Mouse (Mus musculus) adrenal gland, postnatal 36 days (tissue): ENCODE measurements around the gene Gng2. TPM values are rescaled to one million over a fixed set of nuclear protein-coding genes. Genes with fewer than 3 reads are reported as not detected.
A peak's percentile ranks its signal among the peaks of the same experiment; 100 is the strongest.
"Not testable (repeated sequence)": the region's sequence is repeated elsewhere in the genome, so short reads cannot be mapped to it uniquely, and the experiment has no call there.

Source experiments
- DNase-seq, 2 experiments: peaks; one replicate each; pipeline ENCODE4 v3.0.0; 2021; ENCODE audit warnings: mixed read lengths in 1 of 2
- total RNA-seq, 2 experiments: library from RNA; stranded (reverse); gene quantifications; 2 replicates each; pipeline ENCODE4 v1.2.3; 2021

Gng2 gene
- total RNA-seq, 2 experiments from 2014 or later, result 28.6 to 33.5 TPM

DNA sequence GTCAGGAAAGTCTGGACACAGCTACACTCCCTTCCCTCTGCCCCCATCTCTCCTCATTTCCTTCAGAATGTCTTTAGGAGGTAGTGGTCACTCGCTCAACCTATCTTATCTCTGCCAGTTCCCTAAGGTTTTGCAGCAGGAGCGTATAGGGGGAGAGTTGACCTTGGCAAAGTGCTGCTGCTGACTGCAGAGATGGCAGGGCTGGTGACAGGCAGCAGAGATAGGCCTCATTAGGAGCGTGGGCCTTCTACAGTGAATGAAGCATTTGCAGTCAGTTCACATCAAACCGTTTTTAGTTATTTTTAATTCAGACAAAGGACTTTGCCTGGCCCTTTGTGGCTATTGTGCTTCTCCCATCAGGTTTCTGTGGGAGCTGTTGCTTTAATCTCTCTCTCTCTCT is 35.1 kb downstream of the Gng2 start:
- no peak for DNase-seq

DNA sequence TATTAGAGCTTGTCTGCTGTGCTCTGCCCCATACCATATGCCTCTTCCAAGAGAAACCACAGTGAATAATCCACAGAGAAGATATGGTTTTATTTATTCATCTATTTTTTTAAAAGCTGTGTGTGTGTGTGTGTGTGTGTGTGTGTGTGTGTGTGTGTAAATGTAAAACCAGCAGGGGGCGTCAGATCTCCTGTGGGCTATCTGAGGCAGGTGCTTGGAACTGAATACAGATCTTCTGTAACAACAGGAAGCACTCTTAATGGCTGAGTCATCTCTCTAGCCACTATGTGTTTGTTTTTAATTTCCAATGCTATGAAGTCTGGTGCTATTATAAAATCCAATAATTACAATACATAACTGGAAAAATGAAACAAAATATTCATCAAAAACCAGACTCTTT is 37.4 kb downstream of the Gng2 start:
- DNase-seq, result no peak

DNA sequence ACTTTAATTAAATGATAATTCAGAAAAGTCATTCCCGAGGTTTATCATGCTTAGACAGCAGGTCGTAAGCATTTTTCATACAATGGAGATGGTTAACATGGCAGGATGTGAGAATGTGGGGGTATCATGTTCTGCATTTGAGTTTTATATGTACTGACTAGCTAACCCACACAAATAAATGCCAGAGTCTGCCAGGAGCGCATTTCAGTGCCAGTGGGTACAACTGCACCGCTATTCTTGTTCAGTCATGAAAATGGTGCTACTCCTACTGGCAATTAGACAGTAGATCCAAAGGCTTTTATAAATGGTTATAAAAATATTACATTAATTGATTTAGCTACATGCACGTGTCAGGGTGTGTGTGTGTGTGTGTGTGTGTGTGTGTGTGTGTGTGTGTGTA is 38.9 kb downstream of the Gng2 start:
- DNase-seq, result no peak

- DNase-seq, result no peak
Measured at GRCm38 (mm10) chr14:19935084-19935483, 42.3 kb downstream of the Gng2 start.

- DNase-seq, result peak in 1 of 2 experiments; percentile 44
Measured at GRCm38 (mm10) chr14:19933314-19933713, 44.1 kb downstream of the Gng2 start.

DNA sequence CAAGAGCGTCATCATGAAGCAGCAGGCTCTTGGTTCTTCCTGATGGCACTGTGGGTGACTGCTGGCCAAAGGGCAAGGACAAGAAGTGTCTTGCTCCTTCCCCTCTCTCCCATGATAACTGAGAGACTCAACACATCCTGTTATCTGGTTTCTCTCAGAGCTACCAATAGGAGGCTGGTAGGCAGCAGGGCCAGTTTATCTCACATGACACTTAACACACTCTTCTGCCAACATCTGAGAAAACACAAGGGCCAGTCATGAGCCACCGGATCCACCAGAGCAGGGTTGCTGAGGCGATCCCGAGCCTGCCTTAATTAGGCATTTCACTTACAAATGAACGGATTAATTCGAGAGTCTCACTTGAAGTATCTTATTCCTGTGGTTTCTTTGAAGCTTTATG is 49.5 kb downstream of the Gng2 start:
- no peak for DNase-seq

DNA sequence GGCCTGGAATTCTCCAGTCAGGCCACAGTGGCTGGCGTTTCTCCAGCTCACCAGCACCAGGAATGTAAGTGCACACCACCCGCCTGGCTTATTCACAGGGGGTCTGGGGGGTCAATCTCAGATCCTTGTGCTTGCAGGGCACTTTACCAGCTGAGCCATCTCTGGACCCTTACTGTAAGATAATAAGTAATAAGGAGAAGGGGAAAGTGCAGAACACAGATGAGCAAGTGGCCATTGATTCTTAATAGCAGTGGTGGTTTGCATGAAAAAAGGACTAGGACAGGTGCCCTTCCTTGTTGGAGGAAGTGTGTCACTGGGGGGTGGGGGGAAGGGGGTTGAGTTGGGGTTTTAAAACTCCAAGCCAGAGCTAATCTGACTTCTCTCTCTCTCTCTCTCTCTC is 50.3 kb downstream of the Gng2 start:
- no peak for DNase-seq

GRCm38 (mm10) chr14:19926312-19926711 is 51.1 kb downstream of the Gng2 start:
- DNase-seq, result no peak

DNA sequence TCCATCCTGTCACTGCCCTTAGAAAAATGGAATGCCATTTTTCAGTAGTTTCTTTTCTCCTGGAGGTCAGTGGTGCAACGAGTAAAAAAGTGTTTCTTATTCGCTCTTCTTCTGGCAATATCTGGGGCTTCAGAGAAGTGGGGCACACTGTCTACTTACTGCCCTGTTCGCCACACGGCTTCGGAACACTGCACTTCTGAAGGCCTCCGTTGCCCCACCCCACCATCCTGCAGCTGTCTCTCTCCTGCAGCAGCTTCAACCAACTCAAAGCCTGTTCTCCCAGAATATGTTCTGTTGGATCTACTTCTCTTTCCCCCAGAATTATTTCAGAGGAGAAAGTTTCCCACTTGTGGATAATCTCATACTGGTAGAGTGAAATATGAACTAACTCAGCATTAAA is 52.3 kb downstream of the Gng2 start:
- DNase-seq, result no peak

DNA sequence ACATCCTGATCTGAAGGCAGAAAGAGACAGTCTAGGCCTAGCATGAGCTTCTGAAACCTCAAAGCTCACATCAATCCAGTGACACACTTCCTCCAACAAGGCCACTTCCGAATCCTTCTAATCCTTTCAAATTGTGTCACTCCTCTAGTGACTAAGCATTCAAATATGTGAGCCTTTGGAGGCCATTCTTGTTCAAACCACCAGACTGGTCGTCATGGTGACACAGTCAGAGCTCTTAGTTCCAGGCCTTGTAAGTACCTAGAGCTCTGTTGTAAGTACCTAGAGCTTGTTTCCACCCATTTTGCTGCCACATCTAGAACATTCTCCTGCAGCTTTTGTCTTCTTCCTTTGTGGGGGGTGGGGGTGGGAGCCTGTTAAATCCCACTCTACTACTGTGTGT is 53.3 kb downstream of the Gng2 start:
- DNase-seq, result no peak

- no peak for DNase-seq
Measured at GRCm38 (mm10) chr14:19920254-19920691, 57.2 kb downstream of the Gng2 start.

DNA sequence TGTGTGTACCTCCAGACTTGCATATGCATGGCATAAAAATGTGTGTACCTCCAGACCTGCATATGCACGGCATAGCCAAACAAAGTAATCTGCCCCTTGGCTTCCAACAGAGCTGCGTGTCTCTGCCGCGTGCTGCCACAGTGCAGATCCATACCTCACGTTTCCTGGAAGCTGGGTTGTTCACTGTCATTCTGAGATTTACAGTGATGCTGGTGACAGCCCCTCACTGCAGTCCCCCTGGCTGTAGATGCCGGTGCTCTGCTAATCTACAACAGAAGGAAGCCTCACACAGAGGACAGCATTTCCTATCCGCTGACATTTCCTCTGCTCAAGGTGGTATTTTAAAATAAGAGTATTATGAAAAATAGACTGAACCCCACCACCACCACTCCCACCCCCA is 57.6 kb downstream of the Gng2 start:
- DNase-seq, result no peak

DNA sequence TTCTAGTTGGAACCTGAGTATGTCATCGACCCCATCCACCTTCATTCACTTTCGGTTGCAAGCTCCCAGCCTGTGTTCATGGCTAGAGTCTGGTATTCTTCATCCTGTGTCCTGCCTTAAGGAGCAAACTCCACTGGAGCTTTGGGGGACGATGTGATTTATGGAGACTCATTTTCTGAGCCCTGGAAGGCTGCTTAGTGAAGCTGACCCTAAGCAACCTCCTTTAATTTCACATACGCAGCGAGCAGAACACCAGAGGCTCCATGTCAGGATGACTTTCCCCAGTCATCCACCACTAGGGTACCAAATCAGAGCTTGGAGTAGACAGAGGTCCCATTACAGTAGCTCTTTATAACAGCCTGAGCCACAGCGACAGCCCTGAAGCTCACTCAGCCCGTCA is 59.9 kb downstream of the Gng2 start:
- DNase-seq, result no peak

- no peak for DNase-seq
Measured at GRCm38 (mm10) chr14:19916315-19916714, 61.1 kb downstream of the Gng2 start.

DNA sequence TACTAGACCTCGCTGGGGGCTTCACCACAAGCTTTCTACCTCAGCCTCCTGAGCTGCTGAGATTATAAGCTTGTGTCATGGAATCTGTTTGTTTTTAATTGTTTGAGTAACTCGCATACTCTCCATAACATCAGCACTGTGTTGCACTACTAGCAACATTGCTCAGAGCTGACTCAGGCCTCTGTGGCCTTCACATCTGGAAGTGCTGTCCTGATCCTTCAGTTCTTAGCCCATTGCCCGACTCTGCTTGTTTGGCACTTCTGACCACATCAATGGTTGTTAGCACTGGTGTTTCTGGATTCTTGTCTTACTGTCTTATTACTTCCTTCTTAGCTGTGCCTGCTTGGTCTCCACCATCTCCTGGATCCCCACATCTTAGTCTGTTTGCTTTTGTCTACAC is 64.5 kb downstream of the Gng2 start:
- DNase-seq, result peak; percentile 44 to 51

DNA sequence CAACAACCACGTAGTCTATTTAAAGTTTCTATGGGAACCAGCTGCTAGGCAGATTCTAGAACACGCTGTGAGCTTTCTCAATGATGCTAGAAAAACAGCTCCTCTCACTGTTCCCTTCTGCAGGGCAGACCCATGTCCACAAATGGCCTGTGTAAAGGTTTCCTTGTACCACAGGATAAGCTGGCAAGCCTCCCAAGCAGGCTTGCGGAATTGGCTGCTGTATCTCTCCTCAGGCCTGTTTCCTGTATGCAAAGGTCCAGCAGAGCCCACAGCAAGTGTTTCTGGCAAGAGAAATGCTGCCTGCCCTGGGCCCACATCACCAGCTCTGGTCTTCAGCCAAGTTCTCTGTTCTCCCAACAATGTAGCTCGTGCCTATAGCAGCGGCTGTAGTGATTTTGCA is 71.8 kb downstream of the Gng2 start:
- DNase-seq, result peak; percentile 46 to 60

DNA sequence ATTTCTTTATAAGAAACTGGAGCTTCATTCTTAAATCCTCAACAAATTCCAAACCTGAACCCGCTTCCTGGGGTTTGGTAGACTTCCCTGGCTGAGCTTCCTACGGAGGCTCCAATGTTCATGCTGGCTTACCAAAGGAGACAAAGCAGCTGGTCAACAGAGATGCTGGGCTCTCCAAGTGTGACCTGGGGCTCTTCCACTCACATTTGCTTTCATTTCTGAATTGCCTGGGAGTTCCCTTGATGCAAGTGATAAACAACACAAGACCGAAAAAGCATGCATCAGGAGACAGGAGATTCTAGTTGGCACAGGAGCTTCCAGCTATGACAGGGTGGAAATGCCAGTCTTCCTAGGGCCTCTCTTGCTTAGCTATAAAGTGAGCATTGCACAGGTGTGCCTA is 72.6 kb downstream of the Gng2 start:
- no peak for DNase-seq

GRCm38 (mm10) chr14:19904031-19904430 is 73.4 kb downstream of the Gng2 start:
- DNase-seq, result peak; percentile 6 to 19

DNA sequence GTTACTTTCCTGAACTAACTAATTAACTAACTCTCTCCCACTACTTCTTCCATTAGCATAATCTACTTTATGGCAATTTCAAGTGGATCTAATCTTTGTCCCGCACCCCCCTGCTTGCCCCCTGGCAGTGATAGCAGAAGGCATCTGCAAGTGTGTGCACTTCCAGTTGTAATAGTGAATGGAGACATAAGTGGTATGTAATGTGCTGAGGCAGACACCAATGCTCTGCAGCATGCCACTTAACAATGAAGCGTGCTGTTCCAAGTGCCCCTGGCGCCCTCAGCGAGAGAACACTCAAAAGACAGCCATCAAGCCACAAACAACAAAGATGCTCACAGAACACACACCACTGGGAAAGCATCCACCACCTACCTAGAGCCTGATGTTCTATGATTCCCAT is 76.9 kb downstream of the Gng2 start:
- DNase-seq, result no peak

GRCm38 (mm10) chr14:19887569-19887968 is 89.9 kb downstream of the Gng2 start:
- no peak for DNase-seq

DNA sequence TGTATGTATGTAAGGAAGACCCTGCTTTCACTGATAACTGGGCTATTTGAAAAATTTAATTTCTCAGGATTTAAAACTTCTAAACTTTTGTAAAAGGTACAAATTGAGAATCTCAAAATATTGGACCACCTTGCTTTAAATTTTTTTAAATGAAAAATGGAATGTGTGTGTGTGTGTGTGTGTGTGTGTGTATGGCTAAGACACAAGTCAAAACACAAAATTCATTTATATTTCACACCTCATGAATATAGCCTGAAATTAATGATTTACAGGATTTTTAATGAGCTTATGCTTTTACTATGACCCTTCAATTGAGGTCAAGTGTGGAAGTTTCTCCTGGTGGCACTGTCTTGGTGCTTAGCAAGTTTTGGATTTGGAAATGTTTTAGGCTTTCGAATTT is 93.0 kb downstream of the Gng2 start:
- not testable (repeated sequence) for DNase-seq

GRCm38 (mm10) chr14:19874201-19874807 is 103.1 kb downstream of the Gng2 start:
- no peak for DNase-seq

GRCm38 (mm10) chr14:19867286-19867935 is 110.0 kb downstream of the Gng2 start:
- DNase-seq, result peak; percentile 12 to 42

GRCm38 (mm10) chr14:19865121-19865520 is 112.3 kb downstream of the Gng2 start:
- not testable (repeated sequence) for DNase-seq
